In genomic region chr4:114907951-114908828, GRCm38 (mm10) we compare ENCODE assay signal across 9 mouse cellular contexts. TPM values are rescaled to one million over a fixed set of nuclear protein-coding genes. Genes with fewer than 3 reads are reported as not detected.
A peak's percentile ranks its signal among the peaks of the same experiment; 100 is the strongest.
DNase-seq lines count a peak whose midpoint lies in the region; ATAC-seq and TF ChIP-seq lines count a peak whose summit lies in the region.
"Had no signal": no experiment of that assay in that cellular context is flagged by ENCODE, and none has a peak within 500 bp of the region (broad histone marks: within the 10 kb centered on the region; RNA-seq: fewer than 3 reads in every experiment).

No protein-coding gene starts in this region.

- peak overlapping the region; percentile 62 for H3K4me2 ChIP-seq in forebrain, embryonic 11.5 days (ENCODE audit: low read depth, low read length, severe bottlenecking)
- peak overlapping the region; percentile 63 for H3K4me2 ChIP-seq in hindbrain, embryonic 15.5 days
- H3K4me2 ChIP-seq in liver, postnatal 0 days (ENCODE audit: low read depth, low read length): peak overlapping the region; percentile 81

- H3K9ac ChIP-seq in forebrain, embryonic 11.5 days (ENCODE audit: low read length): peak overlapping the region; percentile 41
- H3K9ac ChIP-seq in hindbrain, embryonic 15.5 days: no peak overlapping the region
- H3K9ac ChIP-seq in liver, postnatal 0 days (replicated peaks): peak overlapping the region; percentile 36

- peaks cover 11% of the 10 kb centered on the region for H3K36me3 ChIP-seq in G1E (replicated peaks)
- no peaks in the 10 kb centered on the region for H3K36me3 ChIP-seq in forebrain, embryonic 11.5 days (ENCODE audit: control insufficient read depth, insufficient read depth, low read length)
- H3K36me3 ChIP-seq in hindbrain, embryonic 15.5 days: no peaks in the 10 kb centered on the region
- no peaks in the 10 kb centered on the region for H3K36me3 ChIP-seq in liver, postnatal 0 days (replicated peaks; ENCODE audit: insufficient read depth, low read length)
- no peaks in the 10 kb centered on the region for H3K36me3 ChIP-seq in spleen, adult 2 months (ENCODE audit: control insufficient read depth, insufficient read depth, low read length)

- peaks cover 5% of the 10 kb centered on the region; the same call in 1 of the 2 replicates for H3K27me3 ChIP-seq in G1E (ENCODE audit: insufficient read depth, low read length)
- H3K27me3 ChIP-seq in forebrain, embryonic 11.5 days (ENCODE audit: control insufficient read depth, insufficient read depth, low read length): peaks cover 90% of the 10 kb centered on the region
- H3K27me3 ChIP-seq in hindbrain, embryonic 15.5 days: peaks cover 97% of the 10 kb centered on the region
- peaks cover 98% of the 10 kb centered on the region for H3K27me3 ChIP-seq in liver, postnatal 0 days (ENCODE audit: insufficient read depth, low read length)
- H3K27me3 ChIP-seq in spleen, adult 2 months (ENCODE audit: control insufficient read depth, insufficient read depth, low read length): peaks cover 34% of the 10 kb centered on the region
- peaks cover 25% of the 10 kb centered on the region; the same call in 1 of the 2 replicates for H3K27me3 ChIP-seq in cerebellum, adult 2 months (ENCODE audit: control insufficient read depth, insufficient read depth, low read length)

- under 1% methylated on average over 87 of the region's 103 CpGs for WGBS in forebrain, embryonic 11.5 days
- under 1% methylated on average over 77 of the region's 103 CpGs for WGBS in hindbrain, embryonic 15.5 days
- 1% methylated on average over 85 of the region's 103 CpGs for WGBS in liver, postnatal 0 days (ENCODE audit: insufficient replicate concordance)
- WGBS in spleen, adult 2 months: under 1% methylated on average over 102 of the region's 103 CpGs
- WGBS in cerebellum, adult 2 months: under 1% methylated on average over 92 of the region's 103 CpGs

- peaks cover 27% of the 10 kb centered on the region for H3K9me3 ChIP-seq in G1E (replicated peaks)
- no peaks in the 10 kb centered on the region for H3K9me3 ChIP-seq in forebrain, embryonic 11.5 days (ENCODE audit: control insufficient read depth, low read length)
- no peaks in the 10 kb centered on the region for H3K9me3 ChIP-seq in hindbrain, embryonic 15.5 days
- no peaks in the 10 kb centered on the region for H3K9me3 ChIP-seq in liver, postnatal 0 days (ENCODE audit: low read length)

- H3K4me3 ChIP-seq in G1E (ENCODE audit: low read depth, low read length): peak overlapping the region; percentile 75
- H3K4me3 ChIP-seq in forebrain, embryonic 11.5 days (ENCODE audit: low read depth, low read length): peak overlapping the region; percentile 41
- H3K4me3 ChIP-seq in hindbrain, embryonic 15.5 days: peak overlapping the region; percentile 39
- H3K4me3 ChIP-seq in liver, postnatal 0 days (ENCODE audit: low read depth, low read length): peak overlapping the region; percentile 55
- peak overlapping the region; percentile 80 for H3K4me3 ChIP-seq in spleen, adult 2 months (ENCODE audit: extremely low read depth, insufficient read depth, insufficient read length)
- H3K4me3 ChIP-seq in cerebellum, adult 2 months (replicated peaks; ENCODE audit: insufficient read depth, low read depth, low read length): no peak overlapping the region

- H3K27ac ChIP-seq in forebrain, embryonic 11.5 days (ENCODE audit: low read depth, low read length): no peak overlapping the region
- H3K27ac ChIP-seq in hindbrain, embryonic 15.5 days (replicated peaks): no peak overlapping the region
- no peak overlapping the region for H3K27ac ChIP-seq in liver, postnatal 0 days (ENCODE audit: low read depth)
- H3K27ac ChIP-seq in spleen, adult 2 months (ENCODE audit: insufficient read depth, low read length): no peak overlapping the region
- H3K27ac ChIP-seq in cerebellum, adult 2 months (ENCODE audit: insufficient read depth, low read length): no peak overlapping the region

- DNase-seq in cerebellum, postnatal 10 days: peak; percentile 29 to 52
- DNase-seq in cerebellum, adult 18-20 months: no peak
- peak; percentile 46 for DNase-seq in G1E (ENCODE audit: low spot score)
- DNase-seq in forebrain, embryonic 11.5 days (ENCODE audit: low spot score): peak; percentile 73
- no peak for DNase-seq in liver, postnatal 0 days
- peak in 1 of 2 experiments; percentile 41 for DNase-seq in spleen, adult 2 months (ENCODE audit: low read depth in 1 of 2, low spot score in 2 of 2)
- no peak for DNase-seq in cerebellum, adult 2 months

- no peak for TF ChIP-seq EP300 in liver, postnatal 0 days (IDR thresholded peaks at IDR 0.05; ENCODE audit: low read depth)

- H3K4me1 ChIP-seq in G1E (ENCODE audit: insufficient read depth, low read depth, low read length): peaks cover 12% of the 10 kb centered on the region
- peaks cover 20% of the 10 kb centered on the region for H3K4me1 ChIP-seq in forebrain, embryonic 11.5 days (replicated peaks; ENCODE audit: control insufficient read depth, insufficient read depth, low read length)
- peaks cover 20% of the 10 kb centered on the region for H3K4me1 ChIP-seq in hindbrain, embryonic 15.5 days (replicated peaks)
- peaks cover 12% of the 10 kb centered on the region for H3K4me1 ChIP-seq in liver, postnatal 0 days (ENCODE audit: insufficient read depth)
- peaks cover 10% of the 10 kb centered on the region for H3K4me1 ChIP-seq in spleen, adult 2 months (ENCODE audit: control insufficient read depth, insufficient read depth, insufficient read length)
- H3K4me1 ChIP-seq in cerebellum, adult 2 months (ENCODE audit: control insufficient read depth, insufficient read depth, low read length): no peaks in the 10 kb centered on the region

- no peak for TF ChIP-seq CTCF in G1E (IDR thresholded peaks at IDR 0.05; ENCODE audit: low read depth, low read length)
- no peak for TF ChIP-seq CTCF in liver, postnatal 0 days (IDR thresholded peaks at IDR 0.05; ENCODE audit: low read depth)
- no peak for TF ChIP-seq CTCF in spleen, adult 2 months (IDR thresholded peaks at IDR 0.05; ENCODE audit: extremely low read depth, insufficient read depth, insufficient read length, insufficient replicate concordance)
- TF ChIP-seq CTCF in cerebellum, adult 2 months (IDR thresholded peaks at IDR 0.05; ENCODE audit: borderline replicate concordance, insufficient read depth, low read depth, low read length): no peak

- no peak for ATAC-seq in G1E (ENCODE audit: extremely low read depth, insufficient number of reproducible peaks, low FRiP score, poor library complexity, severe bottlenecking)
- peak; percentile 40 for ATAC-seq in forebrain, embryonic 11.5 days (replicated peaks; ENCODE audit: low FRiP score)
- peak; percentile 21; the same call in 1 of the 2 replicates for ATAC-seq in hindbrain, embryonic 15.5 days (ENCODE audit: low FRiP score, low read depth)
- peak; percentile 30 for ATAC-seq in liver, postnatal 0 days

- TF ChIP-seq POLR2A in spleen, adult 2 months (IDR thresholded peaks at IDR 0.05; ENCODE audit: low read depth, low read length): no peak
- no peak for TF ChIP-seq POLR2A in cerebellum, adult 2 months (IDR thresholded peaks at IDR 0.05; ENCODE audit: borderline replicate concordance, insufficient read depth, low read length)

RNA-seq across cellular contexts. Expression of gene Foxd2, which starts 0.5 kb away (rescaled TPM):
- total RNA-seq in G1E (2014; fragmentation: Nextera tagmentation) (0.38 TPM in 1 of 2 replicates, not detected in the other), G1E (2017) (0.60 and 0.81 TPM in 2 replicates)
- polyA plus RNA-seq in G1E (2012): 2.1 and 3.4 TPM in 2 replicates
- polyA plus RNA-seq in forebrain, embryonic 11.5 days (2014; fragmentation: Nextera tagmentation; extraction: Ambion mirVana): 1.1 and 1.6 TPM in 2 replicates
- polyA plus RNA-seq in hindbrain, embryonic 15.5 days (2015; fragmentation: Nextera tagmentation; extraction: Ambion mirVana): 0.18 and 0.45 TPM in 2 replicates
- not detected in 2 replicates for polyA plus RNA-seq in liver, postnatal 0 days (2015; fragmentation: Nextera tagmentation; extraction: Ambion mirVana)
- 0.72 and 1.1 TPM in 2 replicates for polyA plus RNA-seq in spleen, adult 2 months (2012; rRNA removed)
- 0.10 TPM in 2 replicates for polyA plus RNA-seq in cerebellum, adult 2 months (2012; rRNA removed)

RNA-seq across cellular contexts. Expression of gene Foxe3, which starts 17.6 kb away (rescaled TPM):
- total RNA-seq in G1E (2014; fragmentation: Nextera tagmentation): not detected in 2 replicates
- total RNA-seq in G1E (2017): not detected in 2 replicates
- not detected in 2 replicates for polyA plus RNA-seq in G1E (2012)
- polyA plus RNA-seq in forebrain, embryonic 11.5 days (2014; fragmentation: Nextera tagmentation; extraction: Ambion mirVana): 0.29 and 0.32 TPM in 2 replicates
- polyA plus RNA-seq in hindbrain, embryonic 15.5 days (2015; fragmentation: Nextera tagmentation; extraction: Ambion mirVana): not detected in 2 replicates
- not detected in 2 replicates for polyA plus RNA-seq in liver, postnatal 0 days (2015; fragmentation: Nextera tagmentation; extraction: Ambion mirVana)
- polyA plus RNA-seq in spleen, adult 2 months (2012; rRNA removed): not detected in 2 replicates
- polyA plus RNA-seq in cerebellum, adult 2 months (2012; rRNA removed): not detected in 2 replicates
- total RNA-seq: heart, postnatal 10 days had no signal

Comparison
In these comparisons a context has a peak if more than half of its experiments do, and no peak if none do; other contexts are left out.
1. DNase-seq: peak in cerebellum, postnatal 10 days (2 of 2), G1E (single experiment) and forebrain, embryonic 11.5 days (single experiment); none in cerebellum, adult 18-20 months (0 of 2), liver, postnatal 0 days (single experiment) and cerebellum, adult 2 months (0 of 2).
2. Peak in every context shown above with its lines, with median percentiles within 50 percentile points of each other: H3K4me2 ChIP-seq.